Mouse (Mus musculus) lung, adult 18-20 months (tissue): Measurements from ENCODE around the gene Kbtbd8.

Experiments used
- DNase-seq, 2 experiments: peaks; one replicate each; pipeline ENCODE4 v3.0.0; 2022; ENCODE audit warnings: mixed read lengths in 2 of 2

Gene Kbtbd8

GRCm38 (mm10) chr6:95174311-95175143 is 57.5 kb downstream of the Kbtbd8 start:
- no peak for DNase-seq
